In genomic region chr4:125932036-125932756, GRCm38 (mm10) we compare ENCODE assay signal across 15 mouse cellular contexts.
A peak's percentile ranks its signal among the peaks of the same experiment; 100 is the strongest.
DNase-seq lines count a peak whose midpoint lies in the region; ATAC-seq lines count a peak whose summit lies in the region.
"Had no signal": no experiment of that assay in that cellular context is flagged by ENCODE, and none has a peak within 500 bp of the region (broad histone marks: within the 10 kb centered on the region; RNA-seq: fewer than 3 reads in every experiment).

No protein-coding gene starts in this region.

- no peak overlapping the region for H3K4me2 ChIP-seq in forebrain, embryonic 11.5 days (ENCODE audit: low read depth, low read length, severe bottlenecking)
- H3K4me2 ChIP-seq in hindbrain, embryonic 13.5 days = no peak overlapping the region
- no peak overlapping the region for H3K4me2 ChIP-seq in neural tube, embryonic 13.5 days

- no peak overlapping the region for H3K4me3 ChIP-seq in forebrain, embryonic 10.5 days
- H3K4me3 ChIP-seq in forebrain, embryonic 11.5 days (ENCODE audit: low read depth, low read length) = no peak overlapping the region
- no peak overlapping the region for H3K4me3 ChIP-seq in embryonic facial prominence, embryonic 10.5 days
- H3K4me3 ChIP-seq in hindbrain, embryonic 13.5 days = no peak overlapping the region
- H3K4me3 ChIP-seq in neural tube, embryonic 13.5 days = no peak overlapping the region
- H3K4me3 ChIP-seq: erythroblast, embryonic 14.5 days had no signal

- peaks cover 58% of the 10 kb centered on the region for H3K27me3 ChIP-seq in forebrain, embryonic 10.5 days (ENCODE audit: poor library complexity, severe bottlenecking)
- no peaks in the 10 kb centered on the region for H3K27me3 ChIP-seq in forebrain, embryonic 11.5 days (ENCODE audit: control insufficient read depth, insufficient read depth, low read length)
- peaks cover 52% of the 10 kb centered on the region for H3K27me3 ChIP-seq in embryonic facial prominence, embryonic 10.5 days (replicated peaks; ENCODE audit: low read depth, poor library complexity, severe bottlenecking)
- H3K27me3 ChIP-seq in hindbrain, embryonic 13.5 days = 0 out of 2 replicates have a peak, but pooled peaks cover 7% of the 10 kb centered on the region
- H3K27me3 ChIP-seq in neural tube, embryonic 13.5 days = peaks cover 2% of the 10 kb centered on the region; the same call in 1 of the 2 replicates

- H3K27ac ChIP-seq in forebrain, embryonic 10.5 days = 0 out of 2 replicates have a peak overlapping the region, but pooled peaks have one; percentile 31
- no peak overlapping the region for H3K27ac ChIP-seq in forebrain, embryonic 11.5 days (ENCODE audit: low read depth, low read length)
- H3K27ac ChIP-seq in embryonic facial prominence, embryonic 10.5 days (replicated peaks) = 0 out of 2 replicates have a peak overlapping the region, but pooled peaks have one; percentile 12
- H3K27ac ChIP-seq in hindbrain, embryonic 13.5 days = peak overlapping the region; percentile 90
- peak overlapping the region; percentile 81 for H3K27ac ChIP-seq in neural tube, embryonic 13.5 days (replicated peaks)

- no peaks in the 10 kb centered on the region for H3K36me3 ChIP-seq in forebrain, embryonic 10.5 days (replicated peaks)
- H3K36me3 ChIP-seq in forebrain, embryonic 11.5 days (ENCODE audit: control insufficient read depth, insufficient read depth, low read length) = no peaks in the 10 kb centered on the region
- H3K36me3 ChIP-seq in embryonic facial prominence, embryonic 10.5 days (replicated peaks) = no peaks in the 10 kb centered on the region
- no peaks in the 10 kb centered on the region for H3K36me3 ChIP-seq in hindbrain, embryonic 13.5 days
- no peaks in the 10 kb centered on the region for H3K36me3 ChIP-seq in neural tube, embryonic 13.5 days

- no peak for DNase-seq in forebrain, embryonic 10.5 days (ENCODE audit: extremely low spot score, low spot score)
- no peak for DNase-seq in forebrain, embryonic 11.5 days (ENCODE audit: low spot score)
- DNase-seq in embryonic facial prominence, embryonic 10.5 days (ENCODE audit: low spot score) = no peak
- no peak for DNase-seq in urinary bladder, adult 18-20 months (ENCODE audit: low spot score in 2 of 2)
- DNase-seq in right cerebral cortex, adult 18-20 months = no peak
- DNase-seq: adrenal gland, postnatal 36 days; B cell, adult 2 months; cerebellum, adult 9-10 months; kidney, adult 11 months; liver; lung, postnatal 10 days had no signal

- H3K9me3 ChIP-seq in forebrain, embryonic 10.5 days = no peaks in the 10 kb centered on the region
- no peaks in the 10 kb centered on the region for H3K9me3 ChIP-seq in forebrain, embryonic 11.5 days (ENCODE audit: control insufficient read depth, low read length)
- H3K9me3 ChIP-seq in embryonic facial prominence, embryonic 10.5 days = no peaks in the 10 kb centered on the region
- H3K9me3 ChIP-seq in hindbrain, embryonic 13.5 days = no peaks in the 10 kb centered on the region
- no peaks in the 10 kb centered on the region for H3K9me3 ChIP-seq in neural tube, embryonic 13.5 days

- peaks cover 43% of the 10 kb centered on the region for H3K4me1 ChIP-seq in forebrain, embryonic 10.5 days
- no peaks in the 10 kb centered on the region for H3K4me1 ChIP-seq in forebrain, embryonic 11.5 days (replicated peaks; ENCODE audit: control insufficient read depth, insufficient read depth, low read length)
- H3K4me1 ChIP-seq in embryonic facial prominence, embryonic 10.5 days = peaks cover 55% of the 10 kb centered on the region
- peaks cover 61% of the 10 kb centered on the region for H3K4me1 ChIP-seq in hindbrain, embryonic 13.5 days (replicated peaks)
- peaks cover 47% of the 10 kb centered on the region for H3K4me1 ChIP-seq in neural tube, embryonic 13.5 days (replicated peaks)

- ATAC-seq in forebrain, embryonic 11.5 days (replicated peaks; ENCODE audit: low FRiP score) = no peak
- ATAC-seq in hindbrain, embryonic 13.5 days (ENCODE audit: low FRiP score) = peak; percentile 52; the same call in 1 of the 2 replicates
- peak; percentile 36; the same call in 1 of the 2 replicates for ATAC-seq in neural tube, embryonic 13.5 days (ENCODE audit: low read depth)
- ATAC-seq in megakaryocyte progenitor cell, adult 5-6 weeks (replicated peaks; ENCODE audit: poor library complexity) = no peak

- no peak overlapping the region for H3K9ac ChIP-seq in forebrain, embryonic 11.5 days (ENCODE audit: low read length)
- peak overlapping the region; percentile 43; the same call in 1 of the 2 replicates for H3K9ac ChIP-seq in hindbrain, embryonic 13.5 days
- H3K9ac ChIP-seq in neural tube, embryonic 13.5 days = no peak overlapping the region

- 79% methylated on average over 22 of the region's 22 CpGs for WGBS in forebrain, embryonic 10.5 days
- 56% methylated on average over 22 of the region's 22 CpGs for WGBS in forebrain, embryonic 11.5 days
- WGBS in embryonic facial prominence, embryonic 10.5 days = 74% methylated on average over 22 of the region's 22 CpGs
- WGBS in hindbrain, embryonic 13.5 days = 30% methylated on average over 22 of the region's 22 CpGs
- WGBS in neural tube, embryonic 13.5 days = 23% methylated on average over 22 of the region's 22 CpGs

Comparison
In these comparisons a context has a peak if more than half of its experiments do, and no peak if none do; other contexts are left out.
1. ATAC-seq: peak in hindbrain, embryonic 13.5 days (single experiment) and neural tube, embryonic 13.5 days (single experiment); none in forebrain, embryonic 11.5 days (single experiment) and megakaryocyte progenitor cell, adult 5-6 weeks (single experiment).